In the genomic region with DNA sequence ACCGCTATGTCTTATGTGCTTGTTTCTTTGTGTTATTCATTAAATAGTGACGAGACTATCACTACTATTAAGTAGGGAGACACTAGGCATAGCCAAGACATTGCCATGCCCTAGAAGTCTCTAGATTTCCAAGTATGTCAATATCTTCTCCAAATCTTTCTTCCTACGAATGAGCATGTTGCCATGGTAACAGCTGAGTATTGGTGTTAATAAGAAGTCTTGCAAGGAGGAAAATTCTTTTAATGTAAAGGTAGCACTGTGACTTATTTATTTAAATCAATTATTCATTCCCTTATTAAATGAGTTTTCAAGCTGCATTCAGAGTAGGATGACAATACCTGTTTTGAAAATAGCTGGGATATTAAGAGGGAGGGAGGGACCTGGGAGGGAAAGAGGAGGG, we compare ENCODE assay signal across 17 mouse cellular contexts. TPM values are rescaled to one million over a fixed set of nuclear protein-coding genes. Genes with fewer than 3 reads are reported as not detected.
A peak's percentile ranks its signal among the peaks of the same experiment; 100 is the strongest.
DNase-seq lines count a peak whose midpoint lies in the region; ATAC-seq lines count a peak whose summit lies in the region.
"Had no signal": no experiment of that assay in that cellular context is flagged by ENCODE, and none has a peak within 500 bp of the region (broad histone marks: within the 10 kb centered on the region; RNA-seq: fewer than 3 reads in every experiment).

No protein-coding gene starts in this region.

- H3K36me3 ChIP-seq in hindbrain, embryonic 15.5 days = no peaks in the 10 kb centered on the region
- H3K36me3 ChIP-seq in hindbrain, embryonic 12.5 days = no peaks in the 10 kb centered on the region
- no peaks in the 10 kb centered on the region for H3K36me3 ChIP-seq in midbrain, embryonic 15.5 days (replicated peaks)
- no peaks in the 10 kb centered on the region for H3K36me3 ChIP-seq in midbrain, embryonic 10.5 days
- H3K36me3 ChIP-seq: embryonic facial prominence, embryonic 10.5 days; heart, embryonic 13.5 days had no signal

- 0 out of 2 replicates have a peak, but pooled peaks have one; percentile 6 for ATAC-seq in hindbrain, embryonic 15.5 days (ENCODE audit: low FRiP score, low read depth)
- no peak for ATAC-seq in hindbrain, embryonic 12.5 days (ENCODE audit: low FRiP score)
- ATAC-seq in midbrain, embryonic 15.5 days (replicated peaks) = peak; percentile 65

- no peaks in the 10 kb centered on the region for H3K4me1 ChIP-seq in hindbrain, embryonic 15.5 days (replicated peaks)
- H3K4me1 ChIP-seq in hindbrain, embryonic 12.5 days = no peaks in the 10 kb centered on the region
- no peaks in the 10 kb centered on the region for H3K4me1 ChIP-seq in midbrain, embryonic 15.5 days
- no peaks in the 10 kb centered on the region for H3K4me1 ChIP-seq in midbrain, embryonic 10.5 days
- H3K4me1 ChIP-seq: embryonic facial prominence, embryonic 10.5 days; heart, embryonic 13.5 days had no signal

- no peak overlapping the region for H3K27ac ChIP-seq in hindbrain, embryonic 15.5 days (replicated peaks)
- no peak overlapping the region for H3K27ac ChIP-seq in hindbrain, embryonic 12.5 days
- H3K27ac ChIP-seq in midbrain, embryonic 15.5 days = no peak overlapping the region
- H3K27ac ChIP-seq in midbrain, embryonic 10.5 days (replicated peaks) = no peak overlapping the region
- H3K27ac ChIP-seq: embryonic facial prominence, embryonic 10.5 days; heart, embryonic 13.5 days; hindbrain, embryonic 14.5 days had no signal

- H3K9me3 ChIP-seq in hindbrain, embryonic 15.5 days = no peaks in the 10 kb centered on the region
- no peaks in the 10 kb centered on the region for H3K9me3 ChIP-seq in hindbrain, embryonic 12.5 days (replicated peaks)
- no peaks in the 10 kb centered on the region for H3K9me3 ChIP-seq in midbrain, embryonic 15.5 days
- H3K9me3 ChIP-seq in midbrain, embryonic 10.5 days (replicated peaks) = no peaks in the 10 kb centered on the region
- H3K9me3 ChIP-seq: embryonic facial prominence, embryonic 10.5 days; heart, embryonic 13.5 days had no signal

- DNase-seq in midbrain, embryonic 10.5 days (ENCODE audit: low spot score) = no peak
- DNase-seq in brain, embryonic 18.5 days (ENCODE audit: low read depth, low spot score) = peak; percentile 32
- DNase-seq in cerebellum, adult 8-10 months = no peak
- DNase-seq: adrenal gland, adult 8-10 months; adrenal gland, postnatal 36 days; cerebellum, adult 18-20 months; cerebellum, postnatal 10 days; gastrocnemius, postnatal 36 days; heart, adult 11 months; heart, postnatal 36 days; kidney, adult 11 months had no signal

- WGBS in hindbrain, embryonic 15.5 days = 77% methylated on average over 3 of the region's 3 CpGs
- WGBS in hindbrain, embryonic 12.5 days = 81% methylated on average over 3 of the region's 3 CpGs
- WGBS in midbrain, embryonic 15.5 days = 63% methylated on average over 3 of the region's 3 CpGs
- WGBS in midbrain, embryonic 10.5 days = 88% methylated on average over 3 of the region's 3 CpGs

- no peak overlapping the region for H3K4me2 ChIP-seq in hindbrain, embryonic 15.5 days
- H3K4me2 ChIP-seq in hindbrain, embryonic 12.5 days (replicated peaks) = no peak overlapping the region
- no peak overlapping the region for H3K4me2 ChIP-seq in midbrain, embryonic 15.5 days
- H3K4me2 ChIP-seq: heart, embryonic 13.5 days; hindbrain, embryonic 14.5 days had no signal

- H3K9ac ChIP-seq in hindbrain, embryonic 15.5 days = no peak overlapping the region
- no peak overlapping the region for H3K9ac ChIP-seq in hindbrain, embryonic 12.5 days
- no peak overlapping the region for H3K9ac ChIP-seq in midbrain, embryonic 15.5 days
- H3K9ac ChIP-seq: heart, embryonic 13.5 days; hindbrain, embryonic 14.5 days had no signal

- H3K4me3 ChIP-seq in hindbrain, embryonic 15.5 days = no peak overlapping the region
- H3K4me3 ChIP-seq in hindbrain, embryonic 12.5 days = no peak overlapping the region
- no peak overlapping the region for H3K4me3 ChIP-seq in midbrain, embryonic 15.5 days
- no peak overlapping the region for H3K4me3 ChIP-seq in midbrain, embryonic 10.5 days
- H3K4me3 ChIP-seq: embryonic facial prominence, embryonic 10.5 days; heart, embryonic 13.5 days had no signal

- no peaks in the 10 kb centered on the region for H3K27me3 ChIP-seq in hindbrain, embryonic 15.5 days
- no peaks in the 10 kb centered on the region for H3K27me3 ChIP-seq in hindbrain, embryonic 12.5 days
- H3K27me3 ChIP-seq in midbrain, embryonic 15.5 days (replicated peaks) = no peaks in the 10 kb centered on the region
- no peaks in the 10 kb centered on the region for H3K27me3 ChIP-seq in midbrain, embryonic 10.5 days (ENCODE audit: low read depth, poor library complexity, severe bottlenecking)
- H3K27me3 ChIP-seq: heart, embryonic 13.5 days had no signal

RNA-seq across cellular contexts. Expression of a gene that starts 38.2 kb away (rescaled TPM):
- polyA plus RNA-seq in hindbrain, embryonic 15.5 days (2015; fragmentation: Nextera tagmentation; extraction: Ambion mirVana) = 361 and 394 TPM in 2 replicates
- polyA plus RNA-seq in hindbrain, embryonic 12.5 days (2016; fragmentation: Nextera tagmentation; extraction: Ambion mirVana) = 235 and 265 TPM in 2 replicates
- 303 and 312 TPM in 2 replicates for polyA plus RNA-seq in midbrain, embryonic 15.5 days (2015; fragmentation: Nextera tagmentation; extraction: Ambion mirVana)
- polyA plus RNA-seq in midbrain, embryonic 10.5 days (2016; fragmentation: Nextera tagmentation; extraction: Ambion mirVana) = 300 and 311 TPM in 2 replicates

RNA-seq across cellular contexts. Expression of a gene that starts 47.8 kb away (rescaled TPM):
- polyA plus RNA-seq in hindbrain, embryonic 15.5 days (2015; fragmentation: Nextera tagmentation; extraction: Ambion mirVana) = 29.2 and 31.1 TPM in 2 replicates
- 45.6 and 48.3 TPM in 2 replicates for polyA plus RNA-seq in hindbrain, embryonic 12.5 days (2016; fragmentation: Nextera tagmentation; extraction: Ambion mirVana)
- 30.4 and 30.9 TPM in 2 replicates for polyA plus RNA-seq in midbrain, embryonic 15.5 days (2015; fragmentation: Nextera tagmentation; extraction: Ambion mirVana)
- polyA plus RNA-seq in midbrain, embryonic 10.5 days (2016; fragmentation: Nextera tagmentation; extraction: Ambion mirVana) = 45.4 and 46.9 TPM in 2 replicates

RNA-seq across cellular contexts. Expression of a gene that starts 48.0 kb away (rescaled TPM):
- polyA plus RNA-seq in hindbrain, embryonic 15.5 days (2015; fragmentation: Nextera tagmentation; extraction: Ambion mirVana) = 13.7 and 20.3 TPM in 2 replicates
- 23.6 TPM in 2 replicates for polyA plus RNA-seq in hindbrain, embryonic 12.5 days (2016; fragmentation: Nextera tagmentation; extraction: Ambion mirVana)
- 12.5 and 12.7 TPM in 2 replicates for polyA plus RNA-seq in midbrain, embryonic 15.5 days (2015; fragmentation: Nextera tagmentation; extraction: Ambion mirVana)
- polyA plus RNA-seq in midbrain, embryonic 10.5 days (2016; fragmentation: Nextera tagmentation; extraction: Ambion mirVana) = 24.4 and 28.6 TPM in 2 replicates
